Mouse (Mus musculus) ES-E14 (cell line): ENCODE measurements at regions not wholly inside any gene's neighbourhood (a gene's known extent, or its start where the extent isn't known, plus 50 kb on each side); places are given as distances from the start of the nearest gene placed in this dataset.

ENCODE experiments used
- DNase-seq: peaks from one replicate; pipeline ENCODE4 v3.0.0-alpha.2; 2013; ENCODE audit warnings: low read depth, low spot score
- H3K27ac ChIP-seq: 2 replicates; pipeline ENCODE4 v1.5.1; 2012; ENCODE audit warnings: low read depth, mild to moderate bottlenecking, low read length, moderate library complexity, mixed read lengths; ENCODE audit not compliant: poor library complexity, insufficient read depth, severe bottlenecking
- H3K36me3 ChIP-seq: 2 replicates; pipeline ENCODE4 v1.6.1; 2012; ENCODE audit warnings: mild to moderate bottlenecking, low read length, moderate library complexity, mixed read lengths; ENCODE audit not compliant: control insufficient read depth, poor library complexity, insufficient read depth, severe bottlenecking
- H3K4me1 ChIP-seq, 2 experiments: fragments of 150-350 bp in 1 of 2; sonication (generic) in 1 of 2; 2 replicates each; pipeline ENCODE4 v1.6.1; 2012; ENCODE audit warnings: low read length in 2 of 2, mild to moderate bottlenecking in 1 of 2, mixed read lengths in 1 of 2; ENCODE audit not compliant: control insufficient read depth in 2 of 2, insufficient read depth in 2 of 2, poor library complexity in 1 of 2
- H3K4me3 ChIP-seq, 2 experiments: fragments of 150-350 bp in 1 of 2; sonication (generic) in 1 of 2; 2 replicates each; pipeline ENCODE4 v1.5.1; 2012; ENCODE audit warnings: low read length in 2 of 2, low read depth in 1 of 2, mild to moderate bottlenecking in 1 of 2, mixed read lengths in 1 of 2; ENCODE audit not compliant: insufficient read depth in 1 of 2, poor library complexity in 1 of 2, severe bottlenecking in 1 of 2
- H3K9ac ChIP-seq: 2 replicates; pipeline ENCODE4 v1.6.1; 2012; ENCODE audit warnings: low read depth, mild to moderate bottlenecking, low read length, mixed read lengths; ENCODE audit not compliant: poor library complexity, insufficient read depth, severe bottlenecking
- H3K9me3 ChIP-seq: fragments of 150-350 bp; sonication (generic); 2 replicates; pipeline ENCODE4 v1.6.1; 2012; ENCODE audit warnings: low read depth, mild to moderate bottlenecking, low read length; ENCODE audit not compliant: control insufficient read depth, insufficient read depth
- CHD2 ChIP-seq: IDR thresholded peaks from 2 replicates; pipeline ENCODE4 v1.6.1; 2014; ENCODE audit warnings: mild to moderate bottlenecking, low read depth, low read length, inconsistent platforms
- HCFC1 ChIP-seq: IDR thresholded peaks from 2 replicates; pipeline ENCODE4 v1.6.1; 2012; ENCODE audit warnings: low read length, inconsistent platforms, borderline replicate concordance; ENCODE audit not compliant: insufficient read depth
- MAFK ChIP-seq: IDR thresholded peaks from 2 replicates; pipeline ENCODE4 v1.6.1; 2014; ENCODE audit warnings: mild to moderate bottlenecking, low read depth, low read length, inconsistent platforms; ENCODE audit not compliant: insufficient read depth
- ZC3H11A ChIP-seq: IDR thresholded peaks from 2 replicates; pipeline ENCODE4 v1.6.1; 2012; ENCODE audit warnings: low read depth, mild to moderate bottlenecking, inconsistent platforms, low read length, borderline replicate concordance
- ZNF384 ChIP-seq: IDR thresholded peaks from 2 replicates; pipeline ENCODE4 v1.6.1; 2012; ENCODE audit warnings: low read depth, low read length, inconsistent platforms
- in situ Hi-C, 2 experiments: fragments of 600-800 bp; cut with MboI; formaldehyde crosslinking; loops; one replicate each; pipeline ENCODE4 v1.15.1; 2025; ENCODE audit warnings: low sequenced_read_pairs in 2 of 2, inconsistent platforms in 1 of 2; ENCODE audit not compliant: unreplicated experiment in 2 of 2

DNA sequence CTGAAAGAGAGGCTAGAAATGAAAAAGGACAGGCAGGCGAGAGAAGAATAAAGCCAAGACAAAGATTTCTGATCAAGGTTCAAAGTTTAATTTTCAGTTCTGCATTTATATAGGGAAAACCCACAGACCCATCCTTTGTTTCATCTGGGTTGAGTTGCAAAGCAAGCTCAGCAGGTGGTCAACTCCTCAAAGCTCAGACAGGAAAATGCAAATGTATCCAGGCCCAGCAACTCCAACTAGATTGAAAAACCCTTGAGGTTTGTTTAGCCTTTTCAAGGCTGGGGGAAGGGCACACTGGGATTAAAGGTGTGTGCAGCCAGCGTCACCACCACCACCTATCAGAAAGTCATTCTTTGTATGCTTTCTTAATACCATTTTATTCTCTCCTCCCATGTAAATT lies 66.1 kb upstream of the Tspan5 start:
- no peaks in the 10 kb centered on the region for H3K36me3 ChIP-seq
- TF ChIP-seq ZNF384 (no peak), CHD2 (0 out of 2 replicates have a peak, but pooled peaks have one; percentile 39)
- no peak overlapping the region for H3K4me3 ChIP-seq
- peaks cover 0 to 14% of the 10 kb centered on the region in 2 experiments; a peak in 2 of 4 replicates for H3K4me1 ChIP-seq
- H3K9me3 ChIP-seq = no peaks in the 10 kb centered on the region
- in situ Hi-C loops = no loop called here
- no peak overlapping the region for H3K9ac ChIP-seq
- peak overlapping the region; percentile 50 for H3K27ac ChIP-seq
- DNase-seq = peak; percentile 66

DNA sequence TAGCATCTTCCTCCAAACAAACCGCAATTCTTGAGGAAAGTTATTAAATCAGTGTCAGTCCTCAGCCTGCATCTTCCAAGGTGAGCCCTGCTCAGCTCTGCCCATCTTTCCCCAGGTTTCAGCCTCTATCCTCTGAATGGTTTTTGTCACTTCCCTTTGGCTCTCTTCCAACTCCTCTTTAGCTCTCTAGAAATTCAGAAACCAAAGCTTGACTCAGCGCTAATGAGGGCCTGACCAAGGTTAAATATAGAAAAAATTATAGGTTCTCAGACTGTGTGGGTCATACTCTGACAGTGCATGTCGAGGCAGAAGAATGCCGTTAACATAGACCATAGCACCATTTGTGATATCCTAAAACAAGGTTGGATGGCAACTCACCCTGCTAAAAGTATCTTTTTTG lies 63.6 kb upstream of the Tspan5 start:
- peaks cover 0 to 14% of the 10 kb centered on the region in 2 experiments; a peak in 2 of 4 replicates for H3K4me1 ChIP-seq
- in situ Hi-C loops = no loop called here
- H3K36me3 ChIP-seq = no peaks in the 10 kb centered on the region
- TF ChIP-seq CHD2 = no peak
- H3K9ac ChIP-seq = no peak overlapping the region
- H3K27ac ChIP-seq = no peak overlapping the region
- DNase-seq = no peak
- H3K4me3 ChIP-seq = no peak overlapping the region
- H3K9me3 ChIP-seq = no peaks in the 10 kb centered on the region

DNA sequence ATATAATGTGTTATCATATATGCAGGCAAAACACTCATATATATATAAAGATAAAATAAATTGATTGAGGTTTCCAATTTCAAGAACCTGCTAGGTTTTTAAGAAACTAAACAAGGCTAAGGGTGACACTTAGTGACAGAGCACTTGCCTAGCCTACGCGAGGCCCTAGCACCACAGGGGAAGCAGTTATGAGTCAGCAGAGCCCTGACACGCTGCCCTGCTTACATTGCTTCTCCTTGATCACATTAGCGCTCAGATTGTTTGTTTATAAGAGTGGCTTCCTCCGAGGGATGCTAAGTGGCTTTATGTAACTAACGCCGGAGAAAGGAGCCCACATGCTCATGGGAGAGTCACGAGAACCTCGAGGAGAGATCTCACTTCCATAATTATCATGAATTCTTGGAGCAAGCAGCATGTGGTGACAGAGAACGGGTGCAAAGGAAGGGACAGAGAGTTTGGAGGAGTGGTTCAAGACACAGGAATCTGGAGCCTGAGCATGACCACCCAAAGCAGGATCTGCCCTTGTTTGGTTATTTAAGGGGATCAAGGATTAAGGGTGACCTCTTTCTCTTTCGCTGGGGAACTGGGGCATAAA lies 55.3 kb upstream of the Tspan5 start:
- no peak overlapping the region for H3K27ac ChIP-seq
- no peaks in the 10 kb centered on the region for H3K36me3 ChIP-seq
- H3K9ac ChIP-seq = no peak overlapping the region
- TF ChIP-seq ZNF384 = no peak
- TF ChIP-seq MAFK = no peak
- no peak for TF ChIP-seq CHD2
- TF ChIP-seq HCFC1 = no peak
- no peak for TF ChIP-seq ZC3H11A
- H3K4me1 ChIP-seq = peaks cover 0 to 6% of the 10 kb centered on the region in 2 experiments; a peak in 1 of 4 replicates
- DNase-seq = no peak
- no peak overlapping the region for H3K4me3 ChIP-seq
- in situ Hi-C loops = no loop called here
- no peaks in the 10 kb centered on the region for H3K9me3 ChIP-seq

DNA sequence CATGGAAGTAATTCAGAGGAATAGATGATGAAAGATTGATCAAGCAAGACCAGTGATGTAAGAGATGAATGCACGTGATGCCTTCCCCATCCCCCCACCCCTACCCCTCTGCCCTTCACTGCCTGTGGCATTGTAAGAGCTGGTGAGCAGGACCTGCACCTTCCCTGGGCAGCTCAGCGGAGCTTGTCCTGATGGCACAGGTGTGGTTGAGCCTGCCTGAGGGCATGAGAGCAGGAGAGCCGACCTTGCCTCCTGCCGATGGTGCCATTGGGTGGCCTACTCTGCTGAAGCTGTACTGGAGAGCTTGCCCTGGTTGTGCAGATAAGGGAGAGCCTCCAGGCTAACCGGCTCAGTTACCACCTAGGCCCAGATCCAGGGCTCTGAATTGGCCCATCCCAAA lies 53.4 kb upstream of the Tspan5 start:
- Histone ChIP-seq H3K4me1 (peaks cover 0 to 6% of the 10 kb centered on the region in 2 experiments; a peak in 1 of 4 replicates), H3K9ac (no peak overlapping the region), H3K9me3 (no peaks in the 10 kb centered on the region), H3K27ac (no peak overlapping the region), H3K4me3 (no peak overlapping the region), H3K36me3 (no peaks in the 10 kb centered on the region)
- TF ChIP-seq HCFC1 (no peak), ZC3H11A (no peak), MAFK (no peak), ZNF384 (no peak), CHD2 (no peak)
- no peak for DNase-seq
- in situ Hi-C loops = no loop called here
